Mouse (Mus musculus): Measurements from ENCODE around the gene Pld5.

GRCm38 (mm10) chr1:176085952-176086648 is 189.0 kb downstream of the Pld5 start:
- TF ChIP-seq POLR2A (IDR thresholded peaks at IDR 0.05; ENCODE audit: extremely low read depth, insufficient read depth, low read length) (no peak), CTCF (IDR thresholded peaks at IDR 0.05; ENCODE audit: low read depth, low read length) (no peak)

All from liver, adult 2 months (tissue).